Comparison of ENCODE assay signal across 10 mouse cellular contexts in the genomic region with DNA sequence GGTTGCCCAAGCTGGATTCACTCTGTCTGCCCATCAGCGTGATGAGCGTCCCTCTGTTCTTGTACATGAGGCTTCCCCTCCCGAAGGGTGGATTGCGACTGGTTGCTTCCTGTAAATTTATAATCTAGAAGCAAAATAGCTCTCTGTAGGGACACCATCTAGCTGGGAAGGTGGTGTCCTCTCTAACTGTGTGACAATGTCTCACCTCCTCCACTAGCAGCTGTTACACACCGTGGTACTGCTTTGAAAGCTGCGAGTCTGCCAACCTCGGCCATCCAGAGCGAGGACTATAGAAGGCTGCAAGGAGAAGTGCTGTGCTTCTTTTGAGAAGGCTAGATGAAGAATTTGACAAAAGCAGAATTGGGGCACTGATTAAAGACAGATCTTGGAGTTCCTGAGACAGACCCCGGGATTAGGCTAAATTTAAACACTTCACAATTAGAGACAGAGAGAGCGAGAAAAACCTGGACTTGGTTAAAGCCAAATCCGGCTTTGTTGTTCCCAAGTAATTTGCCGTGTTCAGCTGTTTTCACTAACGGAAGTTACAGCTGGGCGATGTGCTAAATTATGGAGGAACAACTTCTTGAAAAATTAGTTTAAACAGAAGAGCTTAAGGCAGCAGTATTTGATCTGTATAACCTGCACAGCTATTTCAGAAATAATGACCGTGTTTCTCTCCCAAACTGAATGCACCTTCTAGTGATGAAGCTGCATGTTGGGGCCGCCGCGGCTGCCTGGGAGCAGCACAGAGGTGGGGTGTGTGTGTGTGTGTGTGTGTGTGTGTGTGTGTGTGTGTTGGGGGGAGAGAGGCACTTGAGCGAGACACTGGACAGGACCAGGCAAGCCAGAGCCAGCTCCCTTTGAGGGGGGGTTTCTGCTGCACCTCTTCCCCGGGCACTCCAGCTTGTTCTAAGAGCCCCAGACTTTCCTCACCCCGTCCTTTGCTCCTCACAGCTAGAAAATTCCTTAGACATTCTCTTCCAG. TPM values are rescaled to one million over a fixed set of nuclear protein-coding genes. Genes with fewer than 3 reads are reported as not detected.
DNase-seq lines count a peak whose midpoint lies in the region; ATAC-seq and TF ChIP-seq lines count a peak whose summit lies in the region.
"Had no signal": no experiment of that assay in that cellular context is flagged by ENCODE, and none has a peak within 500 bp of the region (broad histone marks: within the 10 kb centered on the region; RNA-seq: fewer than 3 reads in every experiment).

No protein-coding gene starts in this region.

- H3K9ac ChIP-seq in kidney, postnatal 0 days (ENCODE audit: low read depth, low read length) = no peak overlapping the region
- peak overlapping the region; percentile 40; the same call in 1 of the 2 replicates for H3K9ac ChIP-seq in embryonic facial prominence, embryonic 13.5 days
- no peak overlapping the region for H3K9ac ChIP-seq in limb, embryonic 12.5 days (replicated peaks)

- no peaks in the 10 kb centered on the region for H3K9me3 ChIP-seq in kidney, postnatal 0 days (replicated peaks; ENCODE audit: low read length)
- H3K9me3 ChIP-seq in embryonic facial prominence, embryonic 13.5 days = no peaks in the 10 kb centered on the region
- no peaks in the 10 kb centered on the region for H3K9me3 ChIP-seq in limb, embryonic 12.5 days
- H3K9me3 ChIP-seq: megakaryocyte, embryonic 14.5 days had no signal

- no peak overlapping the region for H3K4me2 ChIP-seq in kidney, postnatal 0 days (ENCODE audit: low read length)
- peak overlapping the region; percentile 36 for H3K4me2 ChIP-seq in embryonic facial prominence, embryonic 13.5 days
- peak overlapping the region; percentile 47 for H3K4me2 ChIP-seq in limb, embryonic 12.5 days

- H3K27ac ChIP-seq in cerebellum, adult 2 months (ENCODE audit: insufficient read depth, low read length) = no peak overlapping the region
- peak overlapping the region; percentile 57 for H3K27ac ChIP-seq in kidney, postnatal 0 days
- H3K27ac ChIP-seq in embryonic facial prominence, embryonic 13.5 days = peak overlapping the region; percentile 63
- peak overlapping the region; percentile 74 for H3K27ac ChIP-seq in limb, embryonic 12.5 days

- peak overlapping the region; percentile 21 for H3K4me3 ChIP-seq in cerebellum, adult 2 months (replicated peaks; ENCODE audit: insufficient read depth, low read depth, low read length)
- no peak overlapping the region for H3K4me3 ChIP-seq in kidney, postnatal 0 days (replicated peaks; ENCODE audit: low read depth, low read length)
- H3K4me3 ChIP-seq in embryonic facial prominence, embryonic 13.5 days = no peak overlapping the region
- H3K4me3 ChIP-seq in limb, embryonic 12.5 days (replicated peaks) = no peak overlapping the region; the same call in 1 of the 2 replicates
- H3K4me3 ChIP-seq: megakaryocyte, embryonic 14.5 days had no signal

- 43% methylated on average over 21 of the region's 21 CpGs for WGBS in cerebellum, adult 2 months
- 64% methylated on average over 21 of the region's 21 CpGs for WGBS in kidney, postnatal 0 days
- WGBS in embryonic facial prominence, embryonic 13.5 days = 33% methylated on average over 21 of the region's 21 CpGs
- 26% methylated on average over 21 of the region's 21 CpGs for WGBS in limb, embryonic 12.5 days

- no peak for ATAC-seq in kidney, postnatal 0 days (replicated peaks; ENCODE audit: low FRiP score, low read depth)
- ATAC-seq in embryonic facial prominence, embryonic 13.5 days (ENCODE audit: insufficient number of reproducible peaks, insufficient read depth, low FRiP score, low TSS enrichment, low read depth) = no peak
- no peak; the same call in 1 of the 2 replicates for ATAC-seq in limb, embryonic 12.5 days (ENCODE audit: insufficient number of reproducible peaks, insufficient read depth, low FRiP score, low TSS enrichment, low read depth)

- H3K36me3 ChIP-seq in kidney, postnatal 0 days (ENCODE audit: insufficient read depth, low read length) = no peaks in the 10 kb centered on the region
- no peaks in the 10 kb centered on the region for H3K36me3 ChIP-seq in embryonic facial prominence, embryonic 13.5 days
- H3K36me3 ChIP-seq in limb, embryonic 12.5 days = no peaks in the 10 kb centered on the region

- no peak for TF ChIP-seq CTCF in cerebellum, adult 2 months (IDR thresholded peaks at IDR 0.05; ENCODE audit: borderline replicate concordance, insufficient read depth, low read depth, low read length)
- no peak for TF ChIP-seq CTCF in kidney, postnatal 0 days (IDR thresholded peaks at IDR 0.05; ENCODE audit: low read depth)

- H3K4me1 ChIP-seq in cerebellum, adult 2 months (ENCODE audit: control insufficient read depth, insufficient read depth, low read length) = peaks cover 30% of the 10 kb centered on the region
- peaks cover 18% of the 10 kb centered on the region for H3K4me1 ChIP-seq in kidney, postnatal 0 days (replicated peaks; ENCODE audit: insufficient read depth, low read length)
- peaks cover 20% of the 10 kb centered on the region for H3K4me1 ChIP-seq in embryonic facial prominence, embryonic 13.5 days
- peaks cover 32% of the 10 kb centered on the region for H3K4me1 ChIP-seq in limb, embryonic 12.5 days (replicated peaks)

- no peak for TF ChIP-seq POLR2A in cerebellum, adult 2 months (IDR thresholded peaks at IDR 0.05; ENCODE audit: borderline replicate concordance, insufficient read depth, low read length)

- DNase-seq in cerebellum, adult 2 months = peak; percentile 52 to 61
- DNase-seq in cerebellum, postnatal 4 days (ENCODE audit: low spot score in 2 of 2) = no peak
- DNase-seq in kidney, postnatal 0 days (ENCODE audit: low spot score) = no peak
- no peak for DNase-seq in kidney, postnatal 25 days
- DNase-seq in thymus, postnatal 14 days = no peak
- no peak for DNase-seq in B cell, adult 2 months
- DNase-seq: thymus, postnatal 25 days had no signal

- no peaks in the 10 kb centered on the region for H3K27me3 ChIP-seq in cerebellum, adult 2 months (ENCODE audit: control insufficient read depth, insufficient read depth, low read length)
- H3K27me3 ChIP-seq in kidney, postnatal 0 days (ENCODE audit: insufficient read depth, low read length) = no peaks in the 10 kb centered on the region
- no peaks in the 10 kb centered on the region for H3K27me3 ChIP-seq in embryonic facial prominence, embryonic 13.5 days
- H3K27me3 ChIP-seq in limb, embryonic 12.5 days = no peaks in the 10 kb centered on the region
- H3K27me3 ChIP-seq: megakaryocyte, embryonic 14.5 days had no signal

RNA-seq across cellular contexts. Expression of a gene that starts 50.8 kb away (rescaled TPM):
- polyA plus RNA-seq in cerebellum, adult 2 months (2012; rRNA removed) = 49.3 and 51.5 TPM in 2 replicates
- 55.5 and 58.1 TPM in 2 replicates for polyA plus RNA-seq in kidney, postnatal 0 days (2015; fragmentation: Nextera tagmentation; extraction: Ambion mirVana)
- 89.6 and 90.4 TPM in 2 replicates for polyA plus RNA-seq in embryonic facial prominence, embryonic 13.5 days (2015; fragmentation: Nextera tagmentation; extraction: Ambion mirVana)
- 101 and 115 TPM in 2 replicates for polyA plus RNA-seq in limb, embryonic 12.5 days (2016; fragmentation: Nextera tagmentation; extraction: Ambion mirVana)

RNA-seq across cellular contexts. Expression of a gene that starts 51.3 kb away (rescaled TPM):
- 74.2 and 74.9 TPM in 2 replicates for polyA plus RNA-seq in cerebellum, adult 2 months (2012; rRNA removed)
- polyA plus RNA-seq in kidney, postnatal 0 days (2015; fragmentation: Nextera tagmentation; extraction: Ambion mirVana) = 10.5 and 11.3 TPM in 2 replicates
- 13.3 and 13.4 TPM in 2 replicates for polyA plus RNA-seq in embryonic facial prominence, embryonic 13.5 days (2015; fragmentation: Nextera tagmentation; extraction: Ambion mirVana)
- 19.0 and 21.8 TPM in 2 replicates for polyA plus RNA-seq in limb, embryonic 12.5 days (2016; fragmentation: Nextera tagmentation; extraction: Ambion mirVana)

Comparison
In these comparisons a context has a peak if more than half of its experiments do, and no peak if none do; other contexts are left out.
1. DNase-seq: peak in cerebellum, adult 2 months (2 of 2); none in cerebellum, postnatal 4 days (0 of 2), kidney, postnatal 0 days (single experiment), kidney, postnatal 25 days (0 of 2), thymus, postnatal 14 days (single experiment) and B cell, adult 2 months (0 of 2).